Mouse (Mus musculus) erythroblast, embryonic 14.5 days (primary cell): ENCODE measurements around the gene Col16a1.

Experiments used
- GATA1 ChIP-seq: IDR thresholded peaks from 2 replicates; pipeline ENCODE4 v1.6.1; 2012; ENCODE audit warnings: low read length, inconsistent platforms, mixed read lengths
- TAL1 ChIP-seq: IDR thresholded peaks from 3 replicates; pipeline ENCODE4 v1.6.1; 2012; ENCODE audit warnings: low read length, inconsistent platforms, mixed read lengths

GRCm38 (mm10) chr4:130063191-130063590 lies 15.6 kb downstream of the Col16a1 start:
- no peak for TF ChIP-seq GATA1
- TF ChIP-seq TAL1: no peak
